Comparison of ENCODE assay signal across 8 mouse cellular contexts in the genomic region with DNA sequence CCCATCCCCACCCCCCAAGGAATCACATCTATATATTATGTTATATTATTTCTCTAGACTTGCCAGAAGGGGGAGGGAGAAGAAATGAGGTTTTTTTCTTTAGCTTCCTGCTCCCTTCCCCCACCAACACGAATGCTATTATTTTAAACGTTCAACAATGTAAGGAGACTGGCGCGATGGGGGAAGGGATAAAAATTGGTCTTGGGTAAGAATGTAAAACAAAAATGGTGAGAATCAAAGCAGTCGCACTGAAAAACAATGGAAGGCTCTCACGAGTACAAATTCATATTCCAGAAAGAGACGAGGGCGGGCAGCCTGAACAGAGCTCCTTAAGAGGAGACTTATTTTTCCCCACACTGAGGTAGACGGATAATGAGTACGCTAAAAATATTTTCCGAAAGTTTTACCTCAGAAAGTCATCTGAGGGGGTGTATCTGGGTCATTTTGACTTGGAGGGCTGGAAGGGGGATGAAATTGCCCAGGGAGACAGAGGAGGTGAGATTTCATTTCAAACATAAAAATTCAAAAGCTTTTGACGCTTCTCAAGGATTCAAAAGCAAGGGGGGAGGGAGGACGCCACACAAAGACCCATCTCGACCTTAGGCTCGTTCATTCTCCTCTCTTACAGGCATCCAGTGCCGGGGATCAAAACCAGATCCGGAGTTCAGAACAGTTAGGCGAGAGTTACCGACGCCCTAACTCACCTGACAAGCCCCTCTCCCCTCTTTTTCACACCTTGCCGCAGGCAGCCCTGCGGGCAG. TPM values are rescaled to one million over a fixed set of nuclear protein-coding genes. Genes with fewer than 3 reads are reported as not detected.
DNase-seq lines count a peak whose midpoint lies in the region; ATAC-seq and TF ChIP-seq lines count a peak whose summit lies in the region.

No protein-coding gene starts in this region.

- H3K4me3 ChIP-seq in heart, adult 2 months, result peak overlapping the region; percentile 84
- peak overlapping the region; percentile 94 for H3K4me3 ChIP-seq in kidney, embryonic 14.5 days (ENCODE audit: low read length)
- H3K4me3 ChIP-seq in macrophage (ENCODE audit: inconsistent target), result peak overlapping the region; percentile 43

- DNase-seq in cerebellum, adult 8-10 months, result peak; percentile 29
- no peak for DNase-seq in cerebellum, postnatal 36 days
- DNase-seq in urinary bladder, postnatal 14 days (ENCODE audit: low spot score), result peak; percentile 35
- no peak for DNase-seq in urinary bladder, postnatal 4 days (ENCODE audit: low spot score in 2 of 2)
- peak; percentile 27 to 44 for DNase-seq in heart, adult 2 months
- peak; percentile 38 for DNase-seq in testis, postnatal 14 days (ENCODE audit: low spot score)

- peaks cover 21% of the 10 kb centered on the region for H3K4me1 ChIP-seq in heart, adult 2 months (ENCODE audit: control insufficient read depth, insufficient read depth, low read length)
- peaks cover 41% of the 10 kb centered on the region for H3K4me1 ChIP-seq in kidney, embryonic 14.5 days (ENCODE audit: control insufficient read depth, insufficient read depth, low read length)

- H3K36me3 ChIP-seq in heart, adult 2 months (ENCODE audit: control insufficient read depth, insufficient read depth, low read length), result no peaks in the 10 kb centered on the region
- peaks cover 23% of the 10 kb centered on the region for H3K36me3 ChIP-seq in kidney, embryonic 14.5 days (ENCODE audit: control insufficient read depth, insufficient read depth, low read length)
- H3K36me3 ChIP-seq in macrophage (ENCODE audit: inconsistent target), result peaks cover 16% of the 10 kb centered on the region; the same call in 1 of the 2 replicates

- intact Hi-C loops in heart, adult 2 months (cut with DNase I), result loop anchor here (2.0 kb wide), 1 partner anchor 26 kb away; the partner anchor contains the start of gene Rnf227

- no peak for TF ChIP-seq EP300 in heart, adult 2 months (IDR thresholded peaks at IDR 0.05; ENCODE audit: insufficient read depth, low read depth, low read length)

- H3K9me3 ChIP-seq in kidney, embryonic 14.5 days (ENCODE audit: control insufficient read depth, low read length), result no peaks in the 10 kb centered on the region

- H3K79me2 ChIP-seq in heart, adult 2 months (replicated peaks; ENCODE audit: control insufficient read depth, insufficient read depth, low read length), result no peaks in the 10 kb centered on the region
- peaks cover 12% of the 10 kb centered on the region; the same call in 1 of the 2 replicates for H3K79me2 ChIP-seq in macrophage (ENCODE audit: inconsistent target)

- peak overlapping the region; percentile 91 for H3K27ac ChIP-seq in heart, adult 2 months
- H3K27ac ChIP-seq in kidney, embryonic 14.5 days (ENCODE audit: low read depth, low read length), result peak overlapping the region; percentile 100
- H3K27ac ChIP-seq in macrophage, result peak overlapping the region; percentile 89

- peak overlapping the region; percentile 46 for H3K9ac ChIP-seq in heart, adult 2 months (ENCODE audit: low read depth, low read length)
- peak overlapping the region; percentile 100 for H3K9ac ChIP-seq in kidney, embryonic 14.5 days (ENCODE audit: low read depth, low read length)

- WGBS in heart, adult 2 months, result under 1% methylated on average over 22 of the region's 22 CpGs
- under 1% methylated on average over 22 of the region's 22 CpGs for WGBS in kidney, embryonic 14.5 days
- WGBS in macrophage (ENCODE audit: missing documents), result 1% methylated on average over 22 of the region's 22 CpGs

- H3K27me3 ChIP-seq in heart, adult 2 months (ENCODE audit: control insufficient read depth, insufficient read depth, low read length), result no peaks in the 10 kb centered on the region
- H3K27me3 ChIP-seq in kidney, embryonic 14.5 days (ENCODE audit: control insufficient read depth, insufficient read depth, low read length), result no peaks in the 10 kb centered on the region

- no peak for TF ChIP-seq POLR2A in heart, adult 2 months (IDR thresholded peaks at IDR 0.05; ENCODE audit: insufficient read depth, low read depth, low read length)

- no peak for TF ChIP-seq CTCF in heart, adult 2 months (IDR thresholded peaks at IDR 0.05)

- peak overlapping the region; percentile 84 for H3K4me2 ChIP-seq in kidney, embryonic 14.5 days (replicated peaks; ENCODE audit: low read depth, low read length)

- ATAC-seq in kidney, embryonic 14.5 days (ENCODE audit: low FRiP score, low TSS enrichment), result no peak

RNA-seq across cellular contexts. Expression of gene Chd3, which starts 2.2 kb away (rescaled TPM):
- 10 to 100 TPM; 18.3 to 20.2 TPM for total RNA-seq in heart, adult 2 months (2021)
- 20.3 and 22.2 TPM in 2 replicates for polyA plus RNA-seq in heart, adult 2 months (2012; rRNA removed)
- polyA plus RNA-seq in kidney, embryonic 14.5 days (2014; fragmentation: Nextera tagmentation; extraction: Ambion mirVana), result 56.7 and 59.7 TPM in 2 replicates
- 100 to 1,000 TPM in 25 of 26 experiments, 10 to 100 TPM in 1; 63.9 to 453 (median 249) TPM for total RNA-seq in macrophage (2018; cell fraction: chromatin; rRNA removed)
- 10 to 100 TPM; 29.0 to 87.7 (median 51.6) TPM for total RNA-seq in macrophage (2018; cell fraction: cytosol; rRNA removed)
- total RNA-seq in macrophage (2018; cell fraction: nucleus; rRNA removed), result 100 to 1,000 TPM in 19 of 26 experiments, 10 to 100 TPM in 7; 53.3 to 254 (median 120) TPM
- 43.6 to 105 TPM (median 82.3 TPM) in 3 replicates for polyA plus RNA-seq in macrophage (2018)

RNA-seq across cellular contexts. Expression of gene Rnf227, which starts 26.8 kb away (rescaled TPM):
- total RNA-seq in heart, adult 2 months (2021), result under 1 TPM; 0.31 to 0.36 TPM
- polyA plus RNA-seq in heart, adult 2 months (2012; rRNA removed), result 0.51 and 0.82 TPM in 2 replicates
- 16.4 and 17.6 TPM in 2 replicates for polyA plus RNA-seq in kidney, embryonic 14.5 days (2014; fragmentation: Nextera tagmentation; extraction: Ambion mirVana)
- 1 to 10 TPM in 5 of 26 experiments, under 1 TPM in 5, not detected in 16; 0.33 to 2.2 (median 1.1) TPM for total RNA-seq in macrophage (2018; cell fraction: chromatin; rRNA removed)
- total RNA-seq in macrophage (2018; cell fraction: cytosol; rRNA removed), result 1 to 10 TPM in 23 of 26 experiments, under 1 TPM in 3; 0.30 to 5.2 (median 2.4) TPM
- 1 to 10 TPM in 11 of 26 experiments, under 1 TPM in 13, not detected in 2; 0.37 to 4.2 (median 0.94) TPM for total RNA-seq in macrophage (2018; cell fraction: nucleus; rRNA removed)
- polyA plus RNA-seq in macrophage (2018), result 3.3 to 4.4 TPM (median 3.6 TPM) in 3 replicates

RNA-seq across cellular contexts. Expression of gene Naa38, which starts 28.3 kb away (rescaled TPM):
- total RNA-seq in heart, adult 2 months (2021), result 100 to 1,000 TPM; 102 to 113 TPM
- 128 and 145 TPM in 2 replicates for polyA plus RNA-seq in heart, adult 2 months (2012; rRNA removed)
- 172 and 221 TPM in 2 replicates for polyA plus RNA-seq in kidney, embryonic 14.5 days (2014; fragmentation: Nextera tagmentation; extraction: Ambion mirVana)
- total RNA-seq in macrophage (2018; cell fraction: chromatin; rRNA removed), result 10 to 100 TPM in 1 of 26 experiments, 1 to 10 TPM in 18, not detected in 7; 1.8 to 14.1 (median 4.3) TPM
- total RNA-seq in macrophage (2018; cell fraction: cytosol; rRNA removed), result 100 to 1,000 TPM in 5 of 26 experiments, 10 to 100 TPM in 21; 63.9 to 111 (median 87.7) TPM
- 10 to 100 TPM in 19 of 26 experiments, 1 to 10 TPM in 7; 5.4 to 34.6 (median 15.8) TPM for total RNA-seq in macrophage (2018; cell fraction: nucleus; rRNA removed)
- polyA plus RNA-seq in macrophage (2018), result 60.0 to 104 TPM (median 95.8 TPM) in 3 replicates

RNA-seq across cellular contexts. Expression of gene Cyb5d1, which starts 28.4 kb away (rescaled TPM):
- 10 to 100 TPM; 27.9 to 32.1 TPM for total RNA-seq in heart, adult 2 months (2021)
- polyA plus RNA-seq in heart, adult 2 months (2012; rRNA removed), result 19.9 and 29.8 TPM in 2 replicates
- 11.1 and 23.9 TPM in 2 replicates for polyA plus RNA-seq in kidney, embryonic 14.5 days (2014; fragmentation: Nextera tagmentation; extraction: Ambion mirVana)
- total RNA-seq in macrophage (2018; cell fraction: chromatin; rRNA removed), result 10 to 100 TPM; 10.2 to 51.5 (median 24.5) TPM
- 10 to 100 TPM; 16.0 to 40.0 (median 24.4) TPM for total RNA-seq in macrophage (2018; cell fraction: cytosol; rRNA removed)
- 10 to 100 TPM; 17.0 to 48.9 (median 26.3) TPM for total RNA-seq in macrophage (2018; cell fraction: nucleus; rRNA removed)
- polyA plus RNA-seq in macrophage (2018), result 25.0 to 35.1 TPM (median 31.3 TPM) in 3 replicates

RNA-seq across cellular contexts. Expression of gene Tmem88, which starts 31.0 kb away (rescaled TPM):
- total RNA-seq in heart, adult 2 months (2021), result 10 to 100 TPM; 20.4 to 21.4 TPM
- polyA plus RNA-seq in heart, adult 2 months (2012; rRNA removed), result 61.4 and 66.4 TPM in 2 replicates
- polyA plus RNA-seq in kidney, embryonic 14.5 days (2014; fragmentation: Nextera tagmentation; extraction: Ambion mirVana), result 36.8 and 39.6 TPM in 2 replicates
- total RNA-seq in macrophage (2018; cell fraction: chromatin; rRNA removed), result 10 to 100 TPM in 7 of 26 experiments, 1 to 10 TPM in 15, under 1 TPM in 3, not detected in 1; 0.46 to 36.3 (median 4.9) TPM
- total RNA-seq in macrophage (2018; cell fraction: cytosol; rRNA removed), result 1 to 10 TPM in 4 of 26 experiments, under 1 TPM in 19, not detected in 3; 0.05 to 1.7 (median 0.34) TPM
- total RNA-seq in macrophage (2018; cell fraction: nucleus; rRNA removed), result 10 to 100 TPM in 6 of 26 experiments, 1 to 10 TPM in 13, under 1 TPM in 1, not detected in 6; 0.36 to 23.4 (median 3.3) TPM
- polyA plus RNA-seq in macrophage (2018), result 0.09 TPM in 1 of 3 replicates, not detected in the others

Comparison
In these comparisons a context has a peak if more than half of its experiments do, and no peak if none do; other contexts are left out.
1. DNase-seq: peak in cerebellum, adult 8-10 months (single experiment), urinary bladder, postnatal 14 days (single experiment), heart, adult 2 months (2 of 2) and testis, postnatal 14 days (single experiment); none in cerebellum, postnatal 36 days (0 of 2) and urinary bladder, postnatal 4 days (0 of 2).
2. H3K4me3 ChIP-seq: peak in every context shown above with its lines; median percentile 94 in kidney, embryonic 14.5 days; 84 in heart, adult 2 months; 43 in macrophage.
3. Peak in every context shown above with its lines, with median percentiles within 50 percentile points of each other: H3K27ac ChIP-seq.